Mouse (Mus musculus): ENCODE measurements around the gene 3110009E18Rik. TPM values are rescaled to one million over a fixed set of nuclear protein-coding genes. Genes with fewer than 3 reads are reported as not detected.

Gene 3110009E18Rik
- polyA plus RNA-seq, 1 experiment from 2014 or later: 14.4 TPM

DNA sequence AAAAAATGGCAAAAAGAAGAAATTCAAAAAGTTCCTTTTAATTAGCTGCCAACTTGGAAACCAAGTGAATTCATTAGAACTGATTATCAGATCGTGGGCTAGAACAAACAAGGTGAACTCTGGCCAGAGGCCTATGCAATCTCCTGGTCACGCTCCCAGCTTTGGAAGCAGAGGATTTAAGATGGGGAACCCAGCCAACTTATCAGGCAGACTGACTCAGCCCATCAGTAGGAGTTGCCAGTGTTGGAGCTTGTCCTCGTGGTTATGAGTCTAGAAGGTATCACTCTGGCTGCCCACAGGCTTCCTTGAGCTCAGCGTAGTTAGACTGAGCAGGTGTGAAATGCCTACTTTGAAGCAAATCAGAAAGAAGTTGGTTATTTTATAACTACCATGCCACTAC lies 3.9 kb downstream of the 3110009E18Rik start:
- no peak overlapping the region for H3K4me3 ChIP-seq
- H3K4me1 ChIP-seq: peaks cover 13% of the 10 kb centered on the region
- no peaks in the 10 kb centered on the region for H3K9me3 ChIP-seq
- no peak overlapping the region for H3K27ac ChIP-seq
- WGBS: 74% methylated on average over 4 of the region's 4 CpGs
- no peaks in the 10 kb centered on the region for H3K36me3 ChIP-seq
- H3K9ac ChIP-seq: no peak overlapping the region
- no peak overlapping the region for H3K4me2 ChIP-seq
- no peak for ATAC-seq (ENCODE audit: borderline replicate concordance, extremely low read depth, low FRiP score, low TSS enrichment)
- no peaks in the 10 kb centered on the region for H3K27me3 ChIP-seq

DNA sequence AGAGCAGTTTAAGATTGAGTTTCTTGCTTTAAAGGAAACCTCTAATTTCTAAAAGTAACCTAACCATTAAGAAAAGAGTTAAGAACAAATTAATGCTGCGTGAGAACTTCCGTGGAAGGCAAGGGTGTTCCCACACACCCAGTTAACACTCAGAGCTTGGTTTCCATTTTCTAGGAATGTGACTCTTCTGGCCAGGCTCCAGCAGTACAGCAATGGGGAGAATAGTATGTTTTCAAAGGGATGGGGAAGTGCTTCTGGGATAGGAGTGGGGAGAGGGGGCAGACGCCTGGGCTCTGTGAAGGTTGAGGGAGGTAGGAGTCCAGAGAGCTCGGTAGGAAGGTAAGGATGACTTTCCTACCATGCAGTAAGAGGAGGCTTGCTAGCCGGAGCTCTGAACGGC lies 4.5 kb downstream of the 3110009E18Rik start:
- Histone ChIP-seq H3K4me2 (no peak overlapping the region), H3K9ac (no peak overlapping the region), H3K27ac (no peak overlapping the region), H3K4me1 (peaks cover 9% of the 10 kb centered on the region; the same call in 1 of the 2 replicates), H3K27me3 (no peaks in the 10 kb centered on the region), H3K4me3 (no peak overlapping the region), H3K9me3 (no peaks in the 10 kb centered on the region), H3K36me3 (no peaks in the 10 kb centered on the region)
- ATAC-seq (ENCODE audit: borderline replicate concordance, extremely low read depth, low FRiP score, low TSS enrichment): no peak
- 57% methylated on average over 6 of the region's 6 CpGs for WGBS

DNA sequence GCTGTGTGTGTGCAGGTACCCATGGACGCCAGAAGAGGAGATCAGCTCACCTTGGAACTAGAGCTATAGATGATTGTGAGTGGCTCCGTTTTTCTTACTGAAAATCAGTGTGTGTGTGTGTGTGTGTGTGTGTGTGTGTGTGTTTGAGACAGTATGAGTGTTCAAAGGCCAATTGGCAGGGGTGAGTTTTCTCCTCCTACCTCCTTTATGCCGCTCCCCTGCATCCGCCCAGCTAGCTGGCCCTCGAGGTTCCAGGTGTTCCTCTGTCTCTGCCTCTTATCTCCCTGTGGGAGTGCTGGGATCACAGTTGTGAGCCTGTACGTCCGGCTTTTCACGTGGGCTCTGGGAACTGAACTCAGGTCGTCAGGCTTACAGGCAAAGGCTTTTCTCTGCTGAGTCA lies 5.3 kb downstream of the 3110009E18Rik start:
- no peaks in the 10 kb centered on the region for H3K9me3 ChIP-seq
- H3K4me3 ChIP-seq: no peak overlapping the region
- H3K4me1 ChIP-seq: peaks cover 9% of the 10 kb centered on the region; the same call in 1 of the 2 replicates
- H3K36me3 ChIP-seq: no peaks in the 10 kb centered on the region
- no peak overlapping the region for H3K9ac ChIP-seq
- WGBS: 60% methylated on average over 9 of the region's 9 CpGs
- ATAC-seq (ENCODE audit: borderline replicate concordance, extremely low read depth, low FRiP score, low TSS enrichment): no peak
- no peaks in the 10 kb centered on the region for H3K27me3 ChIP-seq
- H3K27ac ChIP-seq: no peak overlapping the region
- no peak overlapping the region for H3K4me2 ChIP-seq

DNA sequence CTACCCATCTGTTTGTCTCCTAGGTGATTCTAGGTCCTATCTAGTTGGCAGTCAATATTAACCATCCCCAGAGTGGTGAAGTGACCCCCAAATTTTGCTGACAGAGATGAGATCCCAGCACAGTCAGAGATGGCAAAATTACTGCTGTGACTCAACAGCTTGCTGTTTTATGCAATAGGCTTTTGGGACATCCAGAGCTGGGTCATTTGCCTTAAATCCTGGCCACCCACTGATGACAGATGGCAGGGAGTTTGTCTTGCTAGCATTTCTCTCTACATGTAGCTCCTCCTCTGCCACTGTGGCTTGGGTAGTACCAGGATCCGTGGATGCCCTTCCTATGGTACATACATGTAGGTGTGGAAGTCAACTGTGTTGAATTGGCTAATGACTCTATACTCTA lies 11.4 kb downstream of the 3110009E18Rik start:
- H3K4me1 ChIP-seq: no peaks in the 10 kb centered on the region
- no peaks in the 10 kb centered on the region for H3K27me3 ChIP-seq
- no peak for ATAC-seq (ENCODE audit: borderline replicate concordance, extremely low read depth, low FRiP score, low TSS enrichment)
- H3K36me3 ChIP-seq: no peaks in the 10 kb centered on the region
- H3K27ac ChIP-seq: no peak overlapping the region
- H3K9me3 ChIP-seq: no peaks in the 10 kb centered on the region
- no peak overlapping the region for H3K4me3 ChIP-seq
- H3K9ac ChIP-seq: no peak overlapping the region
- no peak overlapping the region for H3K4me2 ChIP-seq
- WGBS: 79% methylated on average over 1 of the region's 1 CpGs

DNA sequence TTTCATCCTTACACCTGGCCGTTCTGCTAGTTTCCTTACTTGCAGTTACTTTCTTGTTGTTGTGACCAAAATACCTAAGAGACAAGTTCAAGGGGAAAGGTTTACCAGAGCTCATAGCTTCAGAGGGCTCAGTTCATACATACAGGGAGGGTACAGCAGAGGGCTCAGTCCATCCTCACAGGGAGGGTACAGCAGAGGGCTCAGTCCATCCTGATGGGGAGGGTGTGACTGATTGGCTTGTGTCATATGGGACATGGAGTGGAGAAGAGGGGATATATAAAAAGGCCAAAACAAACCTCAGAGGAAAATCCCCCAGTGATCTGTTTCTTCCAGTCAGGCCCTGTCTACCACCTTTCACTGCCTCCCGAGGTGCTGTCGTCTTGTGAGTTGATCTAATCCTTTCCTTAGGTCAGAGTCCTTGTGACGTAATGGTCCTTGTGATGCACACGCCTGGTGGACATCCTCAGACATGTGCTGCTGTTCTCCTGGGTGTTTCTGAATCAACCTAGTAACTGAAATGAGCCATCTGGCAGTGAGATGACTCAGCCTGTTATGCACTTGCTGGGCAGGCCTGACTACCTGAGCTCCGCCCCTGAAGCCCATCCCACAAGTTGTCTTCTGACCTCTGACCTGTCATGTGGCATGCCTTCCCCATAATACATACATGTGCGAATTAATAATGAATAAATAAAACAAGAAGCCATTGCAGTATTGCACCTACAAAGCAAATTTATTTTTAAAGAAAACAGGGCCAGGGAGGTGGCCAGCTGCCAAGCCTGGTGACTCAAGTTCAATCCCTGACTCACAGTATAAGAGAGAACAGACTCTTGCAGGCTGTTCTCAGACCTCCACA lies 15.2 kb downstream of the 3110009E18Rik start:
- no peak overlapping the region for H3K4me2 ChIP-seq
- no peaks in the 10 kb centered on the region for H3K9me3 ChIP-seq
- H3K4me3 ChIP-seq: no peak overlapping the region
- ATAC-seq (ENCODE audit: borderline replicate concordance, extremely low read depth, low FRiP score, low TSS enrichment): no peak
- H3K27me3 ChIP-seq: no peaks in the 10 kb centered on the region
- WGBS: 69% methylated on average over 7 of the region's 7 CpGs
- H3K4me1 ChIP-seq: no peaks in the 10 kb centered on the region
- H3K27ac ChIP-seq: no peak overlapping the region
- no peaks in the 10 kb centered on the region for H3K36me3 ChIP-seq
- H3K9ac ChIP-seq: no peak overlapping the region

DNA sequence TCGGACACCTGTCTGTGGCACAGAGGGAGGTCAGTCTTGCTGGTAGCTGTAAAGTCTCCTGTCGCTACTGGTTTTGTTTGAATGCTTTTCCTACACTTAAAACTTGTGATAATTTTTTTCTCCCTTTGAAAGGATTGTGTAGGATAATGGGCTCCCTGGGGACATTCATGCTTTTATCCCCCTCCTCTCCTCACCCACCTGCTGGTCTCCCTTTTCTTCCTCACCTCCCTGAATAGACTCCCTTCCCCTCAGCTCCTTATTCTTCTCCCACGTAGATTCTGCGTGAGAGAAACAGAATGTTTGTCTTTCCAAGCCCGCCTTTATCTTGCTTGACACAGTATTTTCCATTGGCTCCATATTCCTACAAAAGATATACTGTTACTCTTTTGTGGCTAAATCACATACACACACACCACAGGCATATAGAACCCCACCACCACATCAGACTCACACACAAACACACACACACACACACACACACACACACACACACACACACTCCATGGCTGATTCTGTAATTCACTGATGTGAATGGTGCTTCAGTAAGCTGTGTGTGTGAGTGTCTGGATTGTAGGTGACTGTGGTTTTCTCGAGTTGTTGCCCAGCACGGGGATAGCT lies 18.0 kb downstream of the 3110009E18Rik start:
- H3K27me3 ChIP-seq: no peaks in the 10 kb centered on the region
- no peak for ATAC-seq (ENCODE audit: borderline replicate concordance, extremely low read depth, low FRiP score, low TSS enrichment)
- no peaks in the 10 kb centered on the region for H3K4me1 ChIP-seq
- H3K4me2 ChIP-seq: no peak overlapping the region
- H3K9ac ChIP-seq: no peak overlapping the region
- no peak overlapping the region for H3K4me3 ChIP-seq
- no peaks in the 10 kb centered on the region for H3K36me3 ChIP-seq
- no peaks in the 10 kb centered on the region for H3K9me3 ChIP-seq
- no peak overlapping the region for H3K27ac ChIP-seq
- WGBS: 47% methylated on average over 7 of the region's 7 CpGs

DNA sequence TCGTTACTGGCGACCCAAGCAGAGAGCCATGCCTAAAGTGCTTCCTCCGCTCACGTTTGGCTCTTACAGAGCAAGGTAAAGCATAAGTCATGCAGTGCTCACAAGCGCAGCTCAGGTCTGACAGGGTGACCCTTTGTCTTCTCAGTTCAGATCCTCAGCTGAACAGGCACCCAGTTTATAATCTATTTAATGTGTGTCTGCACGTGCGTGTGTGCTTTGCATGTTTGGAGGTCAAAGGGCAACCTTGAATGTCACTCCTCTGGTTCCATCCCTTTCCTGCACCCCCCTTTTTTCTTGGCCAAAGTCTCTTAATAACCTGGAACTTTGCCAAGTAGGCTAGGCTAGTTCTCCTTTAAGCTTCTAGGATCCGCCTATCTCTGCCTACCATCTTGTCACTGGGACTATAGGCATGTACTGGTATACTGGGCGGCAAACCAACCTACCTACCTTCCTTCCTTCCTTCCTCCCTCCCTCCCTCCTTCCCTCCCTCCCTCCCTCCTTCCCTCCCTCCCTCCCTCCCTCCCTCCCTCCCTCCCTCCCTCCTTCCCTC lies 19.2 kb downstream of the 3110009E18Rik start:
- Histone ChIP-seq H3K4me3 (no peak overlapping the region), H3K27ac (no peak overlapping the region), H3K9me3 (no peaks in the 10 kb centered on the region), H3K4me1 (no peaks in the 10 kb centered on the region), H3K9ac (no peak overlapping the region), H3K4me2 (no peak overlapping the region), H3K27me3 (no peaks in the 10 kb centered on the region), H3K36me3 (no peaks in the 10 kb centered on the region)
- ATAC-seq (ENCODE audit: borderline replicate concordance, extremely low read depth, low FRiP score, low TSS enrichment): no peak
- WGBS: 77% methylated on average over 9 of the region's 9 CpGs

DNA sequence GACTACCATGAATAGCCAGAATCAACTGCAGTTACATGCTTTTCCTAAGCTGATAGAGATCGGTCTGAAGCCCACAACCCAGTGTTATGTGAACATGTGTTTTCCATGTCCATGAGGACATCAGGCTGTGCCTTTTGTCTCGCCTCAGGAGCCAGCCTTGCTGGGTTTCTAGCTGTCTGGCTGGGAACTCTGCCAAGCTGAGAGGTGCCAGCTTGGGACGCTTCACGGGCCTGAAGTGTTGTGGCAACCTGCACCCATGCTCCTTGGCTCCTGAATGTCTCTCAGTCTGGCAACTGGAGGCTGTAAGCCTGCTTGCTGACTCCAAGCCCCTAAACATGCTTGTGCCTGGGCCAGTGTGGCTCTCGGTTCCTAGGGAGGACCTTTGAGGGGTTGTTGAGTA lies 21.6 kb downstream of the 3110009E18Rik start:
- Histone ChIP-seq H3K9ac (no peak overlapping the region), H3K9me3 (no peaks in the 10 kb centered on the region), H3K27ac (no peak overlapping the region), H3K4me2 (no peak overlapping the region), H3K36me3 (no peaks in the 10 kb centered on the region), H3K27me3 (no peaks in the 10 kb centered on the region), H3K4me1 (no peaks in the 10 kb centered on the region), H3K4me3 (no peak overlapping the region)
- WGBS: 57% methylated on average over 5 of the region's 5 CpGs
- ATAC-seq (ENCODE audit: borderline replicate concordance, extremely low read depth, low FRiP score, low TSS enrichment): no peak

DNA sequence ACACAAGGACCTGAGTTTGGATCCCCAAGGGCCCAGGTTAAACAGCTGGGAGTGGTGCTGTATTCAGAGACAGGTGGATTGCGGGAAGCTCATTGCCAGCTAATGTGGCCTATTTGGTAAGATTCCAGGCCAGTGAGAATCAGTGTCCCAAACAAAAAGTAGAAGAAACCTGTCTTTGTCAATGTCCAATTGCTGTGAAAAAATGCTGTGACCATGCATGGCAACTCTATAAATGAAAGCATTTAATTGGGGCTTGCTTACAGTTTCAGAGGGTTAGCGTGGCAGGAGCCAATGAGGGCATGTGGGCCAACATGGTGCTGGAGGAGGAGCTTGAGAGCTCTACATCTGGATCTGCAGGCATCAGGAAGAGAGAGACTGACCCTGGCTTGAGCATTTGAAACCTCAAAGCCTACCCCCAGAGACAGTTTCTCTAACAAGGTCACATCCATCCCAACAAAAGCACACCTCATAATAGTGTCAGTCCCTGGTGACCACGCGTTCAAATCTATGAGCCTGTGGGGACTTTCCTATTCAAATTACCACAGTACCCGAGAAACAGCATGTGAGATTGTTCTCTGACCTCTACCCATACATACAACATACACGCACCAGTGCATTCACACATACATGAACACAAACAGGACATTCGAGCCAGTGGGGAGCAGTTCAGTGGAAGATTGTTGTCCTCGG lies 24.7 kb downstream of the 3110009E18Rik start:
- WGBS: 87% methylated on average over 8 of the region's 8 CpGs
- ATAC-seq (ENCODE audit: borderline replicate concordance, extremely low read depth, low FRiP score, low TSS enrichment): no peak
- H3K9me3 ChIP-seq: no peaks in the 10 kb centered on the region
- no peaks in the 10 kb centered on the region for H3K27me3 ChIP-seq
- H3K4me3 ChIP-seq: no peak overlapping the region
- no peak overlapping the region for H3K4me2 ChIP-seq
- no peak overlapping the region for H3K27ac ChIP-seq
- H3K36me3 ChIP-seq: no peaks in the 10 kb centered on the region
- H3K9ac ChIP-seq: no peak overlapping the region
- H3K4me1 ChIP-seq: no peaks in the 10 kb centered on the region

DNA sequence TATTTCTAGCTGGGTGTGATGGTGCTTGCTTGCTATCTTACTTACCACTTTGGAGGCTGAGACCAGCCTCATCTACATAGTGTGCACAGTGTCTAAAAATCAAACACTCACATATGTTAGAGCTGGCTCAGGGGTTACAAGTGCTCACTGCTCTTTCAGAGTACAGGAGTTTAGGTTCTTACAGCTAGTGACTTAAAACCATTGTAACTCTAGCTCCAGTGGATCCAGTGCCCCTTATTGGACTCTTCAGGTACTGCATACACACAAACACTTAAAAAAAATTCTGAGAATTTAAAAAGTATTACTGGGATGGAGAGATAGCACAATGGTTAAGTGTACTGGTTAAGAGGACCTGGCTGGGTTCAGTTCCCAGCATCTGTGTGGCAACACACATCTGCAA lies 26.0 kb downstream of the 3110009E18Rik start:
- H3K4me2 ChIP-seq: no peak overlapping the region
- no peaks in the 10 kb centered on the region for H3K27me3 ChIP-seq
- H3K9me3 ChIP-seq: no peaks in the 10 kb centered on the region
- H3K36me3 ChIP-seq: no peaks in the 10 kb centered on the region
- no peak overlapping the region for H3K4me3 ChIP-seq
- no peak overlapping the region for H3K27ac ChIP-seq
- no peaks in the 10 kb centered on the region for H3K4me1 ChIP-seq
- no peak overlapping the region for H3K9ac ChIP-seq
- ATAC-seq (ENCODE audit: borderline replicate concordance, extremely low read depth, low FRiP score, low TSS enrichment): no peak; the same call in 1 of the 2 replicates

DNA sequence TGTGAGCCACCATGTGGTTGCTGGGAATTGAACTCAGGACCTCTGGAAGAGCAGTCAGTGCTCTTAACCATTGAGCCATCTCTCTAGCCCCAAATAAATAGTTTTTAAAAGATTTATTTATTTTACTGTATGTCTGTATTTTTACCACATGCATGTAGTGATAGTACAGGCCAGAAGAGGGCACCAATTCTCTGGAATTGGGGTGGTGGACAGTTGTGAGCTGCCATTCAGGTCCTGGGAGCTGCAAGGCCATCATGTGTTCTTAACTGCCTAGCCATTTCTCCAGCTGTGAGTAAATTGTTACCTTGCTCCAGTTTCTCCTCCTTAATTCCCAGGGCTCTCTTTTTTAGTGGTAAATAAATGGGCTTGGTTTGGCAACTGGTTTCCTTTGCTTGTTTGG lies 33.2 kb downstream of the 3110009E18Rik start:
- no peaks in the 10 kb centered on the region for H3K27me3 ChIP-seq
- H3K4me1 ChIP-seq: peaks cover 4% of the 10 kb centered on the region; the same call in 1 of the 2 replicates
- no peaks in the 10 kb centered on the region for H3K9me3 ChIP-seq
- H3K4me2 ChIP-seq: no peak overlapping the region
- H3K27ac ChIP-seq: no peak overlapping the region
- H3K4me3 ChIP-seq: no peak overlapping the region
- no peak for ATAC-seq (ENCODE audit: borderline replicate concordance, extremely low read depth, low FRiP score, low TSS enrichment)
- H3K9ac ChIP-seq: no peak overlapping the region
- H3K36me3 ChIP-seq: no peaks in the 10 kb centered on the region

DNA sequence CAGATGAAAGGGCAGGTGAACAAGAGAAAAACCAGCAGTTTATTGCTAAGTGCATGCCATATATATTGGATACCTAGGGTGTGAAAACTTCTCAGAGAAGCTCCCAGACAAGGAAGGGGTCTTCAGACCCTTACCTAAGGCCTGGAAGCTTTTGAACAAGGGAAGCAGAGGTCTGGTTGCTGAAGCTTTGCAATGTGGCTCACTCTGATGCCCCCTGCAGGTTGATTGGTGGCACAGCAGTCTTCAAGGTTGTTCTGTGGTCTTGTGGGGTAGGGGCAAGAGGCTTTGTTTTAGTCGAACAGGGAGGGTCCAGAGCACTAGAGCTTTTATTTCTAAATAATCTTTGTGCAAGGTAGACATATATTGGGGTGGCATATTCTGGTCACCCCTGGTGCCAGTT lies 34.3 kb downstream of the 3110009E18Rik start:
- H3K36me3 ChIP-seq: no peaks in the 10 kb centered on the region
- ATAC-seq (ENCODE audit: borderline replicate concordance, extremely low read depth, low FRiP score, low TSS enrichment): no peak
- H3K27ac ChIP-seq: no peak overlapping the region
- no peak overlapping the region for H3K4me2 ChIP-seq
- peaks cover 4% of the 10 kb centered on the region; the same call in 1 of the 2 replicates for H3K4me1 ChIP-seq
- 21% methylated on average over 1 of the region's 1 CpGs for WGBS
- H3K9ac ChIP-seq: no peak overlapping the region
- H3K27me3 ChIP-seq: no peaks in the 10 kb centered on the region
- H3K4me3 ChIP-seq: no peak overlapping the region
- H3K9me3 ChIP-seq: no peaks in the 10 kb centered on the region

All from lung, embryonic 15.5 days (tissue).